Mouse (Mus musculus) layer of hippocampus, postnatal 25 days (tissue): ENCODE data around the gene Etv4. TPM values are rescaled to one million over a fixed set of nuclear protein-coding genes. Genes with fewer than 3 reads are reported as not detected.

ENCODE experiments used
- DNase-seq, 2 experiments: peaks; one replicate each; pipeline ENCODE4 v3.0.0; 2022; ENCODE audit warnings: mixed read lengths in 2 of 2, low spot score in 1 of 2; ENCODE audit errors: extremely low spot score in 1 of 2
- total RNA-seq, 2 experiments: library from RNA; stranded (reverse); gene quantifications; 2 replicates each; pipeline ENCODE4 v1.2.3; 2021

Gene Etv4
- total RNA-seq, 2 experiments from 2014 or later, result 14.9 to 18.3 TPM

GRCm38 (mm10) chr11:101787432-101787831 lies 2.3 kb upstream of the Etv4 start:
- no peak for DNase-seq

- no peak for DNase-seq
Observed at GRCm38 (mm10) chr11:101786651-101787050, 1.5 kb upstream of the Etv4 start.

GRCm38 (mm10) chr11:101785852-101786205 lies 658 bp upstream of the Etv4 start:
- no peak for DNase-seq

GRCm38 (mm10) chr11:101784488-101785142 lies 556 bp downstream of the Etv4 start:
- peak in 1 of 2 experiments; percentile 40 for DNase-seq

- no peak for DNase-seq
Observed at GRCm38 (mm10) chr11:101784072-101784471, 1.1 kb downstream of the Etv4 start.

GRCm38 (mm10) chr11:101783584-101783983 lies 1.6 kb downstream of the Etv4 start:
- DNase-seq, result no peak

GRCm38 (mm10) chr11:101783135-101783534 lies 2.0 kb downstream of the Etv4 start:
- no peak for DNase-seq

- no peak for DNase-seq
Observed at GRCm38 (mm10) chr11:101776846-101777245, 8.3 kb downstream of the Etv4 start.

- DNase-seq, result no peak
Observed at GRCm38 (mm10) chr11:101772449-101772848, 12.7 kb downstream of the Etv4 start.

GRCm38 (mm10) chr11:101772027-101772426 lies 13.1 kb downstream of the Etv4 start:
- DNase-seq, result no peak

- no peak for DNase-seq
Observed at GRCm38 (mm10) chr11:101770266-101770665, 14.9 kb downstream of the Etv4 start.

GRCm38 (mm10) chr11:101768721-101769120 lies 16.4 kb downstream of the Etv4 start:
- DNase-seq, result no peak

- DNase-seq, result no peak
Observed at GRCm38 (mm10) chr11:101767326-101767725, 17.8 kb downstream of the Etv4 start.

GRCm38 (mm10) chr11:101764546-101764945 lies 20.6 kb downstream of the Etv4 start:
- no peak for DNase-seq

GRCm38 (mm10) chr11:101763723-101764122 lies 21.4 kb downstream of the Etv4 start:
- peak in 1 of 2 experiments; percentile 16 for DNase-seq

GRCm38 (mm10) chr11:101759530-101759929 lies 25.6 kb downstream of the Etv4 start:
- DNase-seq, result no peak

- peak in 1 of 2 experiments; percentile 46 for DNase-seq
Observed at GRCm38 (mm10) chr11:101758431-101758830, 26.7 kb downstream of the Etv4 start.

- no peak for DNase-seq
Observed at GRCm38 (mm10) chr11:101757366-101757765, 27.8 kb downstream of the Etv4 start.

- DNase-seq, result no peak
Observed at GRCm38 (mm10) chr11:101756616-101757015, 28.6 kb downstream of the Etv4 start.

GRCm38 (mm10) chr11:101733596-101733995 lies 51.6 kb downstream of the Etv4 start:
- DNase-seq, result no peak

- peak; percentile 97 to 99 for DNase-seq
Observed at GRCm38 (mm10) chr11:101732518-101733440, 52.4 kb downstream of the Etv4 start, which contains the start of gene Dhx8. Dhx8 (plus strand) TSS chr11:101732919.
